ENCODE assay signal across 10 mouse cellular contexts in genomic region chr1:172475054-172475741, GRCm38 (mm10). TPM values are rescaled to one million over a fixed set of nuclear protein-coding genes. Genes with fewer than 3 reads are reported as not detected.
DNase-seq lines count a peak whose midpoint lies in the region; ATAC-seq and TF ChIP-seq lines count a peak whose summit lies in the region.
"Had no signal": no experiment of that assay in that cellular context is flagged by ENCODE, and none has a peak within 500 bp of the region (broad histone marks: within the 10 kb centered on the region; RNA-seq: fewer than 3 reads in every experiment).

Gene Slamf9 (plus strand): TSS chr1:172475358.

- no peak within 1 kb of the TSS for H3K9ac ChIP-seq in limb, embryonic 13.5 days
- H3K9ac ChIP-seq: embryonic facial prominence, embryonic 15.5 days; limb, embryonic 15.5 days had no signal

- peaks cover 15% of the 10 kb centered on the region; the same call in 1 of the 2 replicates for H3K79me2 ChIP-seq in macrophage (ENCODE audit: inconsistent target)

- H3K4me3 ChIP-seq in bone marrow macrophage, adult 2 months (ENCODE audit: insufficient read depth, low read length), result peak within 1 kb of the TSS; percentile 21; the same call in 1 of the 2 replicates
- H3K4me3 ChIP-seq in limb, embryonic 13.5 days, result no peak within 1 kb of the TSS
- peak within 1 kb of the TSS; percentile 13; the same call in 1 of the 2 replicates for H3K4me3 ChIP-seq in macrophage (ENCODE audit: inconsistent target)
- H3K4me3 ChIP-seq: embryonic facial prominence, embryonic 15.5 days; limb, embryonic 15.5 days had no signal

- H3K4me2 ChIP-seq in limb, embryonic 13.5 days (replicated peaks), result no peak within 1 kb of the TSS
- H3K4me2 ChIP-seq: embryonic facial prominence, embryonic 15.5 days; limb, embryonic 15.5 days had no signal

- no peak for DNase-seq in frontal cortex, postnatal 36 days (ENCODE audit: low spot score in 2 of 2)
- DNase-seq in left cerebral cortex, postnatal 10 days (ENCODE audit: extremely low spot score in 1 of 2, low spot score in 2 of 2), result no peak
- DNase-seq in retina, embryonic 14.5 days (ENCODE audit: low spot score), result no peak
- DNase-seq: retina, postnatal 1 day had no signal

- intact Hi-C loops in left cerebral cortex, postnatal 10 days (cut with DNase I), result no loop called here

- peak; percentile 51 for ATAC-seq in CD4-positive, CD25-positive, alpha-beta regulatory T cell, adult 4 months
- ATAC-seq in limb, embryonic 13.5 days (ENCODE audit: low FRiP score, low read depth), result 0 out of 2 replicates have a peak, but pooled peaks have one; percentile 40

- H3K4me1 ChIP-seq in bone marrow macrophage, adult 2 months (ENCODE audit: control insufficient read depth, insufficient read depth, low read length), result peaks cover 50% of the 10 kb centered on the region
- no peaks in the 10 kb centered on the region for H3K4me1 ChIP-seq in limb, embryonic 13.5 days
- H3K4me1 ChIP-seq: embryonic facial prominence, embryonic 15.5 days; limb, embryonic 15.5 days had no signal

- WGBS in limb, embryonic 13.5 days, result 72% methylated on average over 7 of the region's 7 CpGs
- WGBS in macrophage (ENCODE audit: missing documents), result 14% methylated on average over 7 of the region's 7 CpGs

- H3K27ac ChIP-seq in bone marrow macrophage, adult 2 months (ENCODE audit: insufficient read depth, low read depth, low read length), result peak within 1 kb of the TSS; percentile 61
- H3K27ac ChIP-seq in limb, embryonic 13.5 days, result no peak within 1 kb of the TSS
- H3K27ac ChIP-seq in macrophage, result peak within 1 kb of the TSS; percentile 77
- H3K27ac ChIP-seq: embryonic facial prominence, embryonic 15.5 days; limb, embryonic 15.5 days had no signal

- H3K9me3 ChIP-seq in limb, embryonic 13.5 days, result no peaks in the 10 kb centered on the region
- H3K9me3 ChIP-seq: embryonic facial prominence, embryonic 15.5 days; limb, embryonic 15.5 days had no signal

- TF ChIP-seq POLR2A in bone marrow macrophage, adult 2 months (IDR thresholded peaks at IDR 0.05; ENCODE audit: borderline replicate concordance, low read depth, low read length), result no peak

- TF ChIP-seq CTCF in bone marrow macrophage, adult 2 months (IDR thresholded peaks at IDR 0.05; ENCODE audit: low read depth, low read length), result no peak

- H3K36me3 ChIP-seq in limb, embryonic 13.5 days, result no peaks in the 10 kb centered on the region
- no peaks in the 10 kb centered on the region for H3K36me3 ChIP-seq in macrophage (ENCODE audit: inconsistent target)
- H3K36me3 ChIP-seq: embryonic facial prominence, embryonic 15.5 days; limb, embryonic 15.5 days had no signal

- H3K27me3 ChIP-seq in limb, embryonic 13.5 days, result no peaks in the 10 kb centered on the region
- H3K27me3 ChIP-seq: embryonic facial prominence, embryonic 15.5 days; limb, embryonic 15.5 days had no signal

RNA-seq across cellular contexts. Expression of gene Slamf9, which starts in this region (rescaled TPM):
- not detected for polyA plus RNA-seq in CD4-positive, CD25-positive, alpha-beta regulatory T cell, adult 4 months (2017; shearing (Covaris generic))
- 90.6 and 98.9 TPM in 2 replicates for polyA plus RNA-seq in bone marrow macrophage, adult 2 months (2012; ENCODE audit: insufficient read depth, insufficient read length, missing spikeins)
- polyA plus RNA-seq in limb, embryonic 13.5 days (2015; fragmentation: Nextera tagmentation; extraction: Ambion mirVana), result 0.25 and 0.63 TPM in 2 replicates
- 10 to 100 TPM in 13 of 26 experiments, 1 to 10 TPM in 9, under 1 TPM in 3, not detected in 1; 0.66 to 36.6 (median 11.8) TPM for total RNA-seq in macrophage (2018; cell fraction: chromatin; rRNA removed)
- 100 to 1,000 TPM in 12 of 26 experiments, 10 to 100 TPM in 2, 1 to 10 TPM in 12; 5.5 to 152 (median 54.7) TPM for total RNA-seq in macrophage (2018; cell fraction: cytosol; rRNA removed)
- total RNA-seq in macrophage (2018; cell fraction: nucleus; rRNA removed), result 100 to 1,000 TPM in 5 of 26 experiments, 10 to 100 TPM in 10, 1 to 10 TPM in 11; 2.9 to 213 (median 40.5) TPM
- 8.4 to 43.7 TPM (median 12.1 TPM) in 3 replicates for polyA plus RNA-seq in macrophage (2018)
- total RNA-seq in left cerebral cortex, postnatal 10 days (2021), result under 1 TPM; 0.43 to 0.81 TPM

Comparison
In these comparisons a context has a peak if more than half of its experiments do, and no peak if none do; other contexts are left out.
1. Peak in ATAC-seq in CD4-positive, CD25-positive, alpha-beta regulatory T cell, adult 4 months; RNA of the gene not detected or under 1 TPM.
2. Peak in ATAC-seq in limb, embryonic 13.5 days; RNA of the gene not detected or under 1 TPM.